Mouse (Mus musculus) thymus, adult 2 months (tissue): ENCODE data around the gene Begain. TPM values are rescaled to one million over a fixed set of nuclear protein-coding genes. Genes with fewer than 3 reads are reported as not detected.
A peak's percentile ranks its signal among the peaks of the same experiment; 100 is the strongest.

ENCODE experiments used
- DNase-seq: peaks from one replicate; pipeline ENCODE4 v3.0.0; 2021
- H3K27ac ChIP-seq: fragments of 200-500 bp; 2 replicates; pipeline ENCODE4 v1.5.1; 2012; ENCODE audit warnings: low read length, control low read depth; ENCODE audit not compliant: control insufficient read depth, insufficient read depth
- H3K27me3 ChIP-seq: fragments of 200-500 bp; 2 replicates; pipeline ENCODE4 v1.6.1; 2012; ENCODE audit warnings: mild to moderate bottlenecking, low read length, moderate library complexity, mixed read lengths; ENCODE audit not compliant: control insufficient read depth, insufficient read depth
- H3K36me3 ChIP-seq: fragments of 200-500 bp; 2 replicates; pipeline ENCODE4 v1.6.1; 2012; ENCODE audit warnings: mild to moderate bottlenecking, low read length, moderate library complexity; ENCODE audit not compliant: control insufficient read depth, insufficient read depth
- H3K4me1 ChIP-seq: fragments of 200-500 bp; replicated peaks from 2 replicates; pipeline ENCODE4 v1.6.1; 2012; ENCODE audit warnings: low read length; ENCODE audit not compliant: control insufficient read depth, insufficient read depth
- H3K4me3 ChIP-seq: fragments of 200-500 bp; 2 replicates; pipeline ENCODE4 v1.5.1; 2012; ENCODE audit warnings: mild to moderate bottlenecking, low read length, control low read depth, moderate library complexity; ENCODE audit not compliant: control insufficient read depth, insufficient read depth
- CTCF ChIP-seq: fragments of 200-500 bp; IDR thresholded peaks from 2 replicates; pipeline ENCODE4 v1.5.1; 2012; ENCODE audit warnings: mild to moderate bottlenecking, control low read depth, low read length, moderate library complexity, borderline replicate concordance; ENCODE audit not compliant: control insufficient read depth, poor library complexity, insufficient read depth; ENCODE audit errors: extremely low read depth
- POLR2A ChIP-seq: fragments of 200-500 bp; IDR thresholded peaks from 2 replicates; pipeline ENCODE4 v1.6.1; 2012; ENCODE audit warnings: mild to moderate bottlenecking, low read length, control low read depth, moderate library complexity; ENCODE audit not compliant: control insufficient read depth, poor library complexity, insufficient read depth; ENCODE audit errors: extremely low read depth
- WGBS: fragments of 180-500 bp; shearing (Covaris S2); methylation state at CpG from one replicate; pipeline ENCODE4 v1.1.7; 2018; 5-methylcytosine and 5-hydroxymethylcytosine counted together
- polyA plus RNA-seq: library from polyadenylated mRNA; depleted of rRNA; stranded (reverse); fragments of >200 nt; gene quantifications from 2 replicates; pipeline ENCODE4 v1.2.3, GENCODE M21; 2012

The Begain gene
- polyA plus RNA-seq, 1 experiment: 19.9 TPM

- Histone ChIP-seq H3K36me3 (no peaks in the 10 kb centered on the region), H3K27ac (no peak overlapping the region), H3K27me3 (no peaks in the 10 kb centered on the region), H3K4me1 (no peaks in the 10 kb centered on the region), H3K4me3 (no peak overlapping the region)
- 95% methylated on average over 7 of the region's 7 CpGs for WGBS
- no peak for DNase-seq
- TF ChIP-seq POLR2A (no peak), CTCF (no peak)
Measured at GRCm38 (mm10) chr12:109002978-109003377, 65.0 kb downstream of the Begain start.

DNA sequence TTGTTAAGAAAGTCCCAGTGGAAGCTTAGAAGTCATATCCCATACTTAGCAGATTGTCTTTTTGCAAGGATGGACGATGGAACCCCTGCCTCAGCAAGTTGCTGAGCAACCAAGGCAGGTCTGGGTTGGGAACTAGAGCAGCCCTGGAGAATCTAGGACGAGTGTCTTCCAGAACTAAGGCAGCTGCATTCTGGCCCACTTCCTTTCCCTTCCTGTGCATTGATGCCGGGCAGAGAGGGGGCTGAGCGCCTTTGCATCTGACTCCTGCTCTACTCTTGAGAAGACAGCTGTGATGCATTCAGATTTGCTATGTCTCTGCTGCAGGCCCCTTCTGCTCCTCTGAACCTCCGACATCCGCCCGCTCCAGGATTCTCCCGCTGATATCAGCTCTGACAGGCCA, 70.8 kb downstream of the Begain start:
- no peak for TF ChIP-seq CTCF
- TF ChIP-seq POLR2A: no peak
- H3K4me3 ChIP-seq: no peak overlapping the region
- no peak for DNase-seq
- H3K4me1 ChIP-seq: no peaks in the 10 kb centered on the region; the same call in 1 of the 2 replicates
- no peaks in the 10 kb centered on the region for H3K27me3 ChIP-seq
- H3K36me3 ChIP-seq: no peaks in the 10 kb centered on the region
- 91% methylated on average over 8 of the region's 8 CpGs for WGBS
- H3K27ac ChIP-seq: no peak overlapping the region

GRCm38 (mm10) chr12:108995976-108996636, 71.9 kb downstream of the Begain start:
- Histone ChIP-seq H3K36me3 (no peaks in the 10 kb centered on the region), H3K4me3 (no peak overlapping the region), H3K4me1 (no peaks in the 10 kb centered on the region; the same call in 1 of the 2 replicates), H3K27me3 (no peaks in the 10 kb centered on the region), H3K27ac (no peak overlapping the region)
- no peak for DNase-seq
- WGBS: 88% methylated on average over 12 of the region's 12 CpGs
- TF ChIP-seq POLR2A (no peak), CTCF (peak; percentile 22; the same call in 1 of the 2 replicates)

- 16% methylated on average over 19 of the region's 19 CpGs for WGBS
- Histone ChIP-seq H3K4me1 (no peaks in the 10 kb centered on the region; the same call in 1 of the 2 replicates), H3K4me3 (no peak overlapping the region)
Measured at GRCm38 (mm10) chr12:108994436-108995031, 73.5 kb downstream of the Begain start.

GRCm38 (mm10) chr12:108993046-108993445, 75.0 kb downstream of the Begain start:
- H3K27me3 ChIP-seq: no peaks in the 10 kb centered on the region
- H3K36me3 ChIP-seq: no peaks in the 10 kb centered on the region
- no peak for DNase-seq
- no peak overlapping the region for H3K4me3 ChIP-seq
- no peaks in the 10 kb centered on the region; the same call in 1 of the 2 replicates for H3K4me1 ChIP-seq
- TF ChIP-seq CTCF (no peak), POLR2A (no peak)
- WGBS: 90% methylated on average over 2 of the region's 2 CpGs
- H3K27ac ChIP-seq: no peak overlapping the region

More at GRCm38 (mm10) chr12:108994436-108995031, 73.5 kb downstream of the Begain start:
- H3K27me3 ChIP-seq: no peaks in the 10 kb centered on the region
- no peak overlapping the region for H3K27ac ChIP-seq
- no peak for TF ChIP-seq POLR2A
- TF ChIP-seq CTCF: 0 out of 2 replicates have a peak, but pooled peaks have one; percentile 15
- no peaks in the 10 kb centered on the region for H3K36me3 ChIP-seq
- DNase-seq: peak; percentile 69

DNA sequence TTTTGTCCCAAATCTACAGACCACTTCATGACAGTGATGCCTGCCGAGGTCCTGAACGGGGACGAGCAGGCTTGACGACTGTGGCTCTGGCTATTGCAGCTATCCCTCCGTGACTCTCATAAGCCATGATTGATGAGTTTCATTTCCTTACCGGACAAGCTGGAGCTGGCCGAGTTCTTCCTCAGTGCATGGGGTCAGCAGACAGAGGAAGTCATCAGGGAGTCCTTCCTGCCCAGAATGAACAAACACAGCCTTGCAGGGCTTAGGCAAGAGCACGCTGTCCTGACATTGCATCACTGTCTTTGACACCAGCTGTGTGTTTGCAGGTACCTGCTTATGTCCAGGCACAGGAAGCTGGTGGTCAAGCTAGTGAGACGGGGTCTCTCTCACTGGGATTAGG, 77.6 kb downstream of the Begain start:
- no peak for DNase-seq
- H3K4me1 ChIP-seq: no peaks in the 10 kb centered on the region
- H3K4me3 ChIP-seq: no peak overlapping the region
- no peaks in the 10 kb centered on the region for H3K36me3 ChIP-seq
- TF ChIP-seq CTCF (no peak), POLR2A (no peak)
- no peak overlapping the region for H3K27ac ChIP-seq
- H3K27me3 ChIP-seq: no peaks in the 10 kb centered on the region
- WGBS: 75% methylated on average over 9 of the region's 9 CpGs

DNA sequence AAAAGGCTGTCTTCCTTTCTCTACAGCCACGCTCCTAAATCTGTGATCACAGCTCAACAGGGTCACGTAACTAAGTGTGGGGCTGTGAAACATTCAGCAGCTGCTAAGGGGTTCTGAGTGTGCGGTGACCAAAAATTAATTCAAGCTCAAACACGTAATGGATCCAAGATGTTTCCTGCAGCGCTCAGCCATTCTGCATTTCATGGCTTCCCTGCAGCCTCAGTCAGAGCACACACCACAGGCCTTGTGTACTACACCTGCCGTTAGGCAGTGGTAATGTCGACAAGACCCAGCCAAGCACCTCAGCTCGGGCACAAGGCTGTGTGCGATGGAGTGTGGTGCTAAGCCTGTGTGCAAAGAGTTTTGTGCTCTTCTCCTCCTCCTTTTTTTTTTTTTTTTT, 80.6 kb downstream of the Begain start:
- Histone ChIP-seq H3K27ac (no peak overlapping the region), H3K4me1 (peaks cover 7% of the 10 kb centered on the region), H3K36me3 (no peaks in the 10 kb centered on the region), H3K27me3 (no peaks in the 10 kb centered on the region), H3K4me3 (no peak overlapping the region)
- no peak for TF ChIP-seq CTCF
- TF ChIP-seq POLR2A: no peak
- DNase-seq: no peak
- WGBS: 93% methylated on average over 9 of the region's 9 CpGs
